Mouse (Mus musculus): ENCODE measurements around the gene Rassf2.

DNA sequence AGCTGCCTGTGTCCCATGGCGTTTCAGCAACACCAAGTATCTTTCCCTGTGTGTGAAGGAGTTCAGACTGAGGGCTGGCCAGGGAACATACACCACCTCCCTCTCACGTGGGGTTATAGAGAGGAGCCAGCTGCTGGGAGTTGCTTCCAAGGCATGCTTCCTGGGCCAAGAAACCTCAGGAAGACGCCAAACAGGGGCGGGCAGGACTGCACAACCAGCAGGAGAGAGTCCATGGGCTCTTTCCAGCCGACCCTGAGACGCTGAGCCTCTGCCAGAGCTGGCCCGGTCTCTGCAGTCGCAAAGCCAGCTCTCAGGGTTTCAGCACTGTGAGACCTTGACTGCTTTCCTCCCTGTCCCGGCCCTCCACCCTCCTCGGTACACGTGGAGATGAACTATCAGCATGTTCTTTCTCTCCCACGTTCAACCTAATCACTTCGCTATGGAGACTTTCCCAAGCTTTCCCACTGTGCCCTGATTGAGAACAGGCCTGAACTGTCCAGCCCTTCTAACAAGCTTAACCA is 13.1 kb upstream of the Rassf2 start:
- no peak for TF ChIP-seq CTCF (IDR thresholded peaks at IDR 0.05; ENCODE audit: insufficient read depth, low read depth, low read length)
- no peak for TF ChIP-seq POLR2A (IDR thresholded peaks at IDR 0.05; ENCODE audit: insufficient read depth, low read depth, low read length)
